Mouse (Mus musculus) cerebellum, postnatal 25 days (tissue): Measurements from ENCODE around the gene Gm49322.

Experiments
- DNase-seq, 2 experiments: peaks; one replicate each; pipeline ENCODE4 v3.0.0; 2021; ENCODE audit warnings: mixed read lengths in 2 of 2

Gene Gm49322

GRCm38 (mm10) chr10:80656863-80657623, 51.2 kb downstream of the Gm49322 start, which contains the start of gene Btbd2:
TSS of gene Btbd2 (minus strand) at chr10:80657071.
- DNase-seq: peak in 1 of 2 experiments; percentile 58

DNA sequence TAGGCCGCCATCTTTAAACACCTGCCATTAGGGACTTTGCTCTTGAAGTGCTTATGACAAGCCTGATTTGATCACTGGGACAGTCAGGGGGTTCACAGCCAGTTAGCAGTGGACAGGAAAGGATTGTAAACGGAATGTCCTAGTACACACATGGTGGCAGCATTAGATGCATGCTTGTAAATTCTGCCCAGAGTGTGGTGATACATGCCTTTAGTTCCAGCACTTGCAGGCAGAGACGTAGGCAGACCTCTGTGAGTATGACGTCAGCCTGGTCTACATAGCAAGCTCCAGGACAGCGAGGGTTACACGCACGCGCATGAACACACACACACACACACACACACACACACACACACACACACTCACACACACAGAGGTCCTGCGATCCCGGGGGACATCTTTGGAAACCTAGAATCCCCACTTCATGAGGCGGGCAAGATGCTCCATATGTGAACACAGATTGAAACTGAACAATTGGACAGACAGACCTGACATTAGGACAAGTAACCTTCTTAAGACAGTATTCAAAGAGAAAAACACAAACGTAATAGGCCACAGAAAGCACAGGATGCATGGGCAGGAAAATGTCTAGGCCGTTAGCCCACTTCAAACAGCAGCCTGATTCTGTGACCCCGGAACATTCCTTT, 52.5 kb downstream of the Gm49322 start:
- DNase-seq: no peak

DNA sequence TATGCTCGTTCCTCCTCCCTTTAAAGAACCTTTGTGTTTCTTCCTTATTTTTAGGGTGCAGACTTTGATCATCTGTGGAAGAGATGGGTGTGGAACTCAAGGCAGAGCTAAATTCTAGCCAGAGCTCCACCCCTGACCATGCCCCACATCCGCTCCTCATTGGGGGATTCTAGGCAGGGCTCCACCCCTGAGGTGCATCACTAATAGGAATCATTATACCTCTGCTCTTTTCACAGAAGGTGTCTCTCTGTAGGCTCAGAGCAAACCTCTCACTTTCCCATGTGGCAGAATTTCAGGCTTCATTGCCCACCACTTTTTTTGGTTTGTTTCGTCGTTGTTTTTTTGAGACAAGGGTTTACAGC, 53.0 kb downstream of the Gm49322 start:
- DNase-seq: no peak

DNA sequence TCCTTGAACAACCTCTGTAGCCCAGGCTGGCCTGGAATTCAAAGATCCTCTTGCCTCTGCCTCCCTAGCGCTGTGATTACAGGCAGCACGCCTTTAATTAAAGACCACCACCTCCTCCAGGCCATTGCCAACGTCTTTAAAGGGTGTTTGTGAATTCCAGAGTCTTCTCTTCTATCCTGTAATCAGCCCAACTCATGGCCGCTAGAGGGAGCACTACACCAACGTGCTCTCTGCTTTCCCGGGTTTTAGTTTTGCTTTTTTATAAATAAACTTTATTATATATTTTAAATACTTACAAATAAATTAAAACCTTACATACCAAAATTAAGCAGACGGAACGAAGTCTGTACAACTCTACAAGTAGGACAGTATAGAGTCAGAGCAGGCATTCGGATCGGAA, 53.4 kb downstream of the Gm49322 start:
- peak; percentile 78 to 89 for DNase-seq

DNA sequence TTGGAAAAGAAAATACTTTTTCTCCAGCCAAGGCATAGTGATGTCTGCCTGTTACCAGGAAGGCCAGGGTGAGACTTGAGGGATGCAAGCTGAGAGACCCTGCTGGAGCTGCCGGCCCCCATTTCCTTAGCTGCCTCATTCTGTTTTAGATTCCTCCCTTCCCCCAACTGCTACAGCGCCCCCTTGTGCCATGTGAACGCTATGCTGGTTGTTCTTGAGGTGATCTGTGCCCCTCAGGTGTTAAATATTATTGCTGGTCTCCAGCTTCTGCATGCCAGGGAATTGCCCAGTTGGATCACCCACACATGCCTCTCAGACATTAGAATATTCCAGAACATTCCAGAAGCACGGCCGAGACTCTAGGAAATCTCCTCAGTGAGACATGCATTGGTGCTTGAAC, 55.3 kb downstream of the Gm49322 start:
- peak in 1 of 2 experiments; percentile 71 for DNase-seq

DNA sequence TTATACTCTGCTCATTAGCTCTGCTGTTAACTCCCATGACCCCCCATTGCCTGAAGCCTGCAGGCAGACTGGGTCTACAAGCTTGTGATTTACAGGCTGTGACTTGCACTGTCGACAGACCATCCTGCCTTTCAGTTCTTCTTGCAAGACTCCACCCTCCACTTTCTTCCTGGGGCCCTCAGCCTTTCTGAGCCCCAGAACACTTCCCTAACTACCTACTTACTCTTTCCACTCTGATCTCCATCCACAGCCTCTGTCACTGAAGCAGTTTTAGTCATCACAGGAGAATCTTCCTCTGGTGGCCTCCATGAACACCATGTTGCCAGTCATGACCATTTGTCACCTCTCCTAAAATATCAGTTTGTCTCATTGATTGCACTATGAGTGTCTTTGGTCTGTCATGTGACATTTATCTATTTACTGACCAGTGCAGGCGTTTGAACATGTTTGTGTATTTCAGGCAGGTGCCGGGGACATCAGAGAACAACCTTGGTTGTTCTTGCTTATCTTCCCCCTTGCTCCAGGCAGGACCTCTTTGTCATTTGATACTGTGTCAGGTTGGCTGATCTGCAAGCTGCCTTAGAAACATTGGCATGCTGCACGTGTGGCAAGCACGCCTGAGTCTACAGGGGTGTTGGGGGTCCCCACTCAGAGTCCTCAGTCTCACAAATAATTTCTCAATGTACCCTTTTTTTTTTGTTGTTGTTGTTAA, 57.8 kb downstream of the Gm49322 start:
- DNase-seq: no peak

GRCm38 (mm10) chr10:80664197-80665015, 58.6 kb downstream of the Gm49322 start:
- peak; percentile 84 to 85 for DNase-seq

DNA sequence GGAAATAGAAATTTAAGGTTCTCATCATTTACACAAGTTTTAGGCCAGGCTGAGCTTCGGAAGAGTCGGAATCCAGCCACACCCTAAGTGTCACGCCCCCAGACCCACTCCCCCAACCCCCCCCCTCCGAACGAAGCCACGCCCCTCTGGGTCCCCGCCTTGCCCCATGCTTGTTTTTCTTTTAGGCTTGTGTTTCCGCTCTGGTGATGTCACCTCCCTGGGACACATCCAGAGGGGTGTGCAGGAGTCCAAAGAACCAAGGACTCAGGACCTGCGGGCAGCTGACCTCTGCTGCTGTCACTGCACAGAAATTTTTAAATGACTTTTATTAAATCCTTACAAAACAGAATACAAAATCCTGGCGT, 59.2 kb downstream of the Gm49322 start:
- peak in 1 of 2 experiments; percentile 59 for DNase-seq
